Mouse (Mus musculus) ES-Bruce4 (cell line): ENCODE measurements around the gene Dync2li1.

Source experiments
- CTCF ChIP-seq: IDR thresholded peaks from one replicate; pipeline ENCODE4 v1.8.1; 2011; ENCODE audit warnings: low read depth, low read length
- EP300 ChIP-seq: IDR thresholded peaks from 2 replicates; pipeline ENCODE4 v1.6.1; 2011; ENCODE audit warnings: low read depth, low read length; ENCODE audit not compliant: insufficient read depth

- no peak for TF ChIP-seq EP300
- TF ChIP-seq CTCF: no peak
These were observed 7.2 kb upstream of the Dync2li1 start for GRCm38 (mm10) chr17:84619112-84619511.
